Mouse (Mus musculus) MN1 (cell line): ENCODE results near the gene Gpr152.

Experiments used
- DNase-seq: peaks from one replicate; pipeline ENCODE4 v3.0.0-alpha.2; 2016; ENCODE audit warnings: low spot score

Gpr152 gene

DNA sequence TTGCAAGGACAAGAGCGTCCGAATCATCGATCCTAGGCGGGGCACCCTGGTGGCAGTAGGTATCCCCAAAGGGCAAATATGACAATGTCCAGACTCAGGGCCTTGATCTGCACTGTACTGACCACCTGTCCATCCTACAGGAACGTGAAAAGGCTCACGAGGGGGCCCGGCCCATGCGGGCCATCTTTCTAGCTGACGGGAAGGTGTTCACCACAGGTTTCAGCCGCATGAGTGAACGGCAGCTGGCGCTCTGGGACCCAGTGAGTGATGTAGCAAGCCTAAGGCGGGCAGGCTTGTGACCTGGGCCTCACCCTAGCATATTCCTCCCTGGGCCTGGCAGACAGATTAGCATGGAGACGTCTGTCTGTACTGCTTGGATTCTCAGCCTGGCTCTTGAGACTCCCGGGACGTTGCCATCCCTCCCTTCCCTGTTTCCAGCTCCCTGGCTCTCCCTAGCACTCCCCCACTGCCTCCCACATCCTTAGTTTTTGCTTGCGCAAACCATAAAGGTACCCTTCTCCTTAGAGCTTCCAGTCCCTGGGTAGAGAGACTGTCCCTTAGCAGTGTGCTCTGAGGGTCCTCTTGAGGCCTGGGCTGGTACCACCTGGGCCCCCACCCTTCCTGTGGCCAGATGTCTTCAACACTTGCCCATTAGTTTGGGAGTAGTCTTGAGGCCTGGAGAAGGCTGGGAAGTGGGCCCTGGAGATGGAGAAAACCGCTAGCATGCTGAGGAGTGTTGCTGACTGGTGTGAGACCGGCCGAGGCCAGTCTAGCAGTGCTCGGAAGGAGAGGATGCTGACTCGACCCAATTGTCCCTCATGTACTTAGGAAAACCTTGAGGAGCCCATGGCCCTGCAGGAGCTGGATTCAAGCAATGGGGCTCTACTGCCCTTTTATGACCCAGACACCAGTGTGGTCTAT, 11.2 kb downstream of the Gpr152 start:
- no peak for DNase-seq

DNA sequence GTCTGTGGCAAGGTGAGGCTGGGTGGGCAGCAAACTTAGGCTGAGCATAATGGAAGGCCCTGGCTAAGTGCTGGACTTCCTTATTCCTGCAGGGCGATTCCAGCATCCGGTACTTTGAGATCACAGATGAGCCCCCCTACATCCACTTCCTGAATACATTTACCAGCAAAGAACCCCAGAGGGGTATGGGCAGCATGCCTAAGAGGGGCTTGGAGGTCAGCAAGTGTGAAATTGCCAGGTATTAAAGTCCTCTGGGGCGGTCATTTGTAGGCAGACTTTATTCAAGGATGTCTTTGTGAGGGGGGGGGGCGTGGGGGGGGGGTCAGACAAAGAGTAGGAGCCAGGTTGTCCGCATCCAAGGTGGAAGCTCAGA, 11.9 kb downstream of the Gpr152 start:
- DNase-seq, result no peak

DNA sequence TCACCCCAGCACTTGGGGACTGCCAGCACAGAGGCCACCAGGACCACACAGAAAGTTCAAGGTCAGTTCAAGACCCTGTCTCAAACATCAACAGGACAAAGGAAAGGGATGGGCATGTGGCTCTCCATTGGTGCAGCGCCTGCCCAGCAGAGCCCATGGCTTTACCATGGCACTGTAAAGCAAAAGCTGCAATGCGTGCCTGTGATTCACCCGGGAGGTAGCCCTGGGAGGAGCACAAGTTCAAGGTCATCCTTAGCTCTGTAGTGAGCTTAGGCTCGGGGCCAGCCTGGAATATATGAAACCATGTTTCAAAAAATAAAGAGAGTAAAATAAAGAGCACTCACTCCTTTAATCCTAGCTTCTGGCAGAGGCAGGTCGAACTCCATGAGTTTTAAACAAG, 12.3 kb downstream of the Gpr152 start:
- no peak for DNase-seq

DNA sequence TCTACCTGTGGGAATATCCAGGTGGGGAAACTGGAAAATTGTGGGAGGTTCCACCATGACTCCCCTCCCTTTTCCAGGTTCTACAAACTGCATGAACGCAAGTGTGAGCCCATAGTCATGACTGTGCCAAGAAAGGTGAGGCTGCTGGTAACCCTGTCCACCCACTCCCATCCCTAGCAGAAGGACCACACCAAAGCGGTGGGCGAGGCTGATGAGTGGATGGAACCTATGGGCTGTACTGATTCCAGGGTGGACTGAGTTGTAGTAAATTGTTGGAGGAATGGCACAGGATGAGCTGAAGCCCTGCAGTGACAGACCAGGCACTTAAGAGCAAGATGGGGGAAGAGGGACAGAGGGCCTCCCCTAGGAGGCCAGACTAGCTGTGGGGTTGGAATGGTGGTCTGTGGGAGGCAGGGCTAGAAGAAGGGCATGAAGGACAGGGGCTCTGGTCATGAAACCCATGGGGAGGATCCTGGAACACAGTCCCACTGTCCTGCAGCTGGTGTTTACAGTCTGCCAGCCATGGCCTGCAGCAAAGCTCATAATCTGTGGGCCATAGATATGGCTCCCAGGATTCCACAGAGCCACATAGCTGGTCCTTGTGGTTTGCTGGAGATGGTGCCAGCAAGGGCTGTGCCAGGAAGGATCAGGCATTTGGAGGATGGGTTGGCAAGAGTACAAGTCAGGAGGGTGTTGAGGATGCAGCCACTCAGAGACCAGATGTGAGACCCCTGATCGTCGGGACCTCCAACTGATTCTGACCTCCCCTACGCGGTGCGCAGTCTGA, 13.1 kb downstream of the Gpr152 start:
- DNase-seq, result no peak

DNA sequence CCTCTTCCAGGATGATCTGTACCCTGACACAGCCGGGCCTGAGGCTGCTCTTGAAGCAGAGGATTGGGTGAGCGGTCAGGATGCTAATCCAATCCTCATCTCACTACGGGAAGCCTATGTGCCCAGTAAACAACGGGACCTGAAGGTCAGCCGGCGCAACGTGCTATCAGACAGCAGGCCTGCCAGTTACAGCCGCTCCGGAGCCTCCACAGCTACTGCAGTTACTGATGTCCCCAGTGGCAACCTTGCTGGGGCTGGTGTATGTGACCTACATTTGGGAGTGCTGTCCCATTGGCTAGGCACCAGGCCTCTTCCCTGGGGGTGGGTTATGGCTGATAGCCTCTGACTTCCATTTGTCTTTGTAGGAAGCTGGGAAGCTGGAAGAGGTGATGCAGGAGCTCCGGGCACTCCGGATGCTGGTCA, 13.7 kb downstream of the Gpr152 start, which contains the start of gene Ptprcap:
Ptprcap (plus strand) TSS at position 373 of the 423 bp plus-strand sequence.
- DNase-seq, result peak; percentile 51

DNA sequence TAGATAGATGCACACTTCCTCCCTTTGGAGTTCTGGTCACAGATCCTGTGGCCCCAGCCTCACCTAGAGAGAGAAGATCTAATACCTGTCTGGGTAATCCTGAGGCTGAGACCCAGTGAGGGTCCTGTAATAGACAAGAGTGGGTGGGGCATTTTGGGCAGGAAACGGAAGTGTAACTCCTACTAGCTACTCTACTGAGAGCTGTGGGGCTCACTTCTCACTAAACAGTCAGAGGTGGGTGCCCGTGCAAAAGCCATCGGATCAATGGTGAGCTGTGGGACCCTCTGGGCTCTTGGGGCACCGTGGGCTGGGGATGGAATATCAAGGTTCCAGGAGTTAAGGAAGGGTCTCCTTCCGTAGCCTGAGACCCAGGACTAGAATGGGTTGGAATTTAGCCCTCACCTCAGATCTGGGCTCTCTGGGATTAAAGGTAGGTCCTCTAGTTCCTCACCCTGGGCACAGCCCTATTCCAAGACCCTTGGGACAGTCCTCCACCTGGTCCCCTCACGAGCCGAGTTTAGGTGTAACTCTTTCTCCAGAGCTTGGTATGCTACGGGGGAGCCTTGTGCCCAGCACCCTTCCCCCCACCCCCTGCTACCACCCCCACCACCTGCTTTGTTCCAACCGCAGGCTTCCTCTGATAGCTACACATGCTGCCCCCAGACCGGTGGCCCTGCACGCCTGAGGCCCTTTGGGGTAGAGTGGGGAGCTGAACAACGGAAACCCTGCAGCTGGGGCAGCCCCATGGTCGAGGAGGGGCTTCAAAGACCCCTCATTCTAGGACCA, 15.0 kb downstream of the Gpr152 start:
- no peak for DNase-seq

DNA sequence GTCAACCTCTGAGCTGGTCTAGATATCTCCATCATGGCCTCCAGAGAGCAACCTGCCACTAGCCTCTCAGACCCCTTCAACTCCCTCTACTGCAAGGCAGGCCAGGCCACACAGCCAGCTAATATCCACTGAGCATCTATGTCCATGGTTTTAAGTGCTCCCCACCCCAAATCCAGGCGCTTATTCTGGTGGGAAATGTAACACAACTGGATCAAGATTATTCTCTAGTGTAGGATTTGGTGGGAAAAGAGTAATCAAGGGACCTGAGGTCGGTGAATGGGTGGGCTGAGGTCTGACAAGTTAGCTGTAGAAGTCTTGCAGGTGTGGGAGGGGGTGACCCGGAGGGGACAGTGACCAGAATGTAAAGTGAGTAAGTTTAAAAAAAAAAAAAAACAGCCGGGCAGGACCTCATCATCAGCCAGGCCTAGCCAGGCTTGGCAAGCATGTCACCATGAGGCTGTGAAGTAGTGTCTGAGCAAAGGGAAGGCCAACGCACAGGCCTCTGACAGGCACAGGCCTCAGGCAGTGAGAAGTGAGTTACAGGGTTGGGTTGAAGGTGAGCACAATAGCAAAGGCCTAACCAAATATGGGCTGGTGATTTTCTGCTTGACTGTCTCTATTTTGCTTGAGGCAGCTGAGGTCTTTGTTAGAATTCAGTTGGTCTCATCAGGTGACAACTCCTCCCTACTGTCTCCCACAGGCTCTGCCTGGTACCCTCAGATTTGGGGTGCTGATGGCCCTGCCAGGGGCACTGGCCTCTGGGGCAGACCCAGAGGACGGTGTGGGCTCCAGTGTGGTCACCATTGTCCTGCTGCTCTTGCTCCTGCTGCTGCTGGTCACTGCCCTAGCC, 15.9 kb downstream of the Gpr152 start:
- DNase-seq, result no peak

DNA sequence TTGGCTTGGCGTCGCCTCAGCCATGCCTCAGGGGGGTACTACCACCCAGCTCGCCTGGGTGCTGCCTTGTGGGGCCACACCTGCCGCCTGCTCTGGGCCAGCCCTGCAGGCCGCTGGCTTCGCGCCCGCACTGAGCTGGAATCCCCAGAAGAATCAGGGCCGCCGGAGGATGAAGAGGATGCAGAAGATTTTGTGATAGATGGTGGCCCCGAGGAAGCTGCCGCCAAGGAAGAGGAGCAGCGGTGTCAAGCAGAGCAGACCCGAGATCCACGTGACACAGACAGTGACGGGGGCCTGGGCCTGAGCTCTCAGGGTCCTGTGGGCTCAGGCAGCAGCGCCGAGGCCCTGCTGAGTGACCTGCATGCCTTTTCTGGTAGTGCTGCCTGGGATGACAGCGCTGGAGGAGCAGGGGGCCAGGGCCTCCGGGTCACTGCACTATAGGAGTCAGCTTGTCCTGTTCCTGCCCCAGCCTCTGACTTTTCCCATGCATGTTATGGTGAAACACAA, 16.5 kb downstream of the Gpr152 start:
- DNase-seq, result no peak

DNA sequence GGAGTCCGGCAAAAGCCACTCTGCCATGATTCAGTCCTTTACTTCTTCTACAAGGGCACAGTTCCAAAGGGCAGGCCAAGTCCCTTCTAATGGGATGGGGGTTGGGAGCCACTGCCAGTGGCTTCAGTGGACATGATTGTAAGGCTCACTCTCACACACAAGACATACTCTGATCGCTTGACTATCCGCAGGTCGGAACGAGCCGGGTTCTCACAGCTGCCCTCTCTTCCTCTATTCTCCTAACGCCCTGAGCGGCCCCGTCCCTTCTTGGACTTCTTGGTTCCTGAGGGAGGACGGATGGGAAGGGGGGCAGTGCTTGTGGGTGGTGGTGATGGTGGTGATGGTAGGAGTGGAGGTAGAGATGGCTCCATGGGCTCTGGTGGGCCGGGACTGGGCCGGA, 17.2 kb downstream of the Gpr152 start:
- no peak for DNase-seq

DNA sequence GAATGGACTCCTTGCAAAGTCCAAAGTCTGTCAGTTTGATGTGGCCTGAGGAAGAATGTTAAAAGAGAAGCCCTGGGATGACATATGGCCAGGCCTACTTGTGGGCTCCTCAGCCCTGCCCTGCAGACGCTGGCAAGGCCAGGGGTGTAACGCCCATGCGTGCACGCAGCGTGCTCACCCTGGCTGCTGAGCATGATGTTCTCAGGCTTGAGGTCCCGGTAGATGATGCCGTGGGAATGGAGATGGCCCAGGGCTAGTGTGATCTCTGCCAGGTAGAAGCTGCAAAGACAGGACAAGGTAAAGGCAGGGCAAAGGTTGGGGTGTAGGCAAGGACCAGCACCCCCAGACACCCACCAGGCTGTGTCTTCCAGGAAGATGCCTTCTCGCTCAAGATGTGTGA, 19.5 kb downstream of the Gpr152 start:
- DNase-seq, result no peak

DNA sequence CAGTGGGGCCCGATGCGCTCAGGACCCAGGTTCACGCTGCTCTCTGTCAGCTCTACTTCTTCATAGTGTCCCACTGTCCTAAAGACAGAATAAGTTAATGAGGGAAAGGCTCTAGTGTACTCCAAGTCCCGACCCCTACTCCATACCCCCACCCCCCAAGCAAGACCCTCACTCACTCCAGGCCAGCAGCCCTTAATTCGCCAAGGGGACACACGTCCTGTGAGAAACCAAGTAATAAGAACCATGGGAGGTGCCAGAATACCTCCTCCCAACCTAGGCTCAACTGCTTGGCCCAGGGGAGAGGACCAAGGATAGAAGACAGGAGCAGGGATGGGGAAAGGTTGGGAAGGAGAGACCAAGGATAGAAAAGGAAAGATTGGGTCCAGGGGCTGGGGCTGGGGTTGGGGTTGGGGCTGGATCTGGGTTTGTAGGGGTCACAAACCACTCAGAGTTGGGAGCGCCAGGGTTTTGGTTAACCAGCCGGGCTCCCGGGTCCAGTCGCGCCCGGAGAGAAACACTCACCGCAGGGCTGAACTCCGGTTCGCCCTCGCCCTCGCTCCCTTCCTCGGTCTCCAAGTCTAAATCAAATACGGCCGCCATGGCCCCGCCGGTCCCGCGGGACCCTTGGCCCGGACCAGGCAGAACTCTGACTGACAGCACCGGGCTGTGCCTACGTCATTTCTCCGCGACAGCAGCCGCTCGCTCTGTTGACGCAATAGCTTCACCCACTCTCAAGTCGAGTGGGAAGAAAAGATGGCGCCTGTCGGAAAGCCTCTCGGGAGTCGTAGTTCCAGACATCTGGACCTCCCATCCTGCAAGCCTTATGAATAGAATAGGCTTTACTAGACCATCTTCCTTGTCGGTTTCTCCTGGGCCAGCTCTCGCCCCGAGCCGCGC, 23.3 kb downstream of the Gpr152 start, which contains the start of gene Rps6kb2:
Rps6kb2 (minus strand) TSS at position 709 of the 897 bp plus-strand sequence.
- peak; percentile 93 for DNase-seq

DNA sequence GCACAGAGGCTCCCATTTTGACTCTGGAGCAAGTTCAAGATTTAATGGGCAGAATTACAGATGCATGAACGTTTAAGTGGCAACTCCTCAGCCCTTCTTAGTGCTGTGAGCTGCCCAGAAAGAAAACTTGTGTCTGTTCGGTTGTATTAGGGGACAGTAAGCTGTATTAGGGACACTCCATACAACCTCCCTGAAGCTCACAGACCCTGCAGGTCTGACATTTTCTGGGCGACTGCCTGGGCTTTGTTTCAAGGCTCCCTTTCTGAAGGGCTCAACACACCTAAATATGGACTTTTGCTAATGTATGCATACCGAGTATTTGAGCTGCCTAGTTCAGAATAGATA, 23.9 kb downstream of the Gpr152 start:
- no peak for DNase-seq

DNA sequence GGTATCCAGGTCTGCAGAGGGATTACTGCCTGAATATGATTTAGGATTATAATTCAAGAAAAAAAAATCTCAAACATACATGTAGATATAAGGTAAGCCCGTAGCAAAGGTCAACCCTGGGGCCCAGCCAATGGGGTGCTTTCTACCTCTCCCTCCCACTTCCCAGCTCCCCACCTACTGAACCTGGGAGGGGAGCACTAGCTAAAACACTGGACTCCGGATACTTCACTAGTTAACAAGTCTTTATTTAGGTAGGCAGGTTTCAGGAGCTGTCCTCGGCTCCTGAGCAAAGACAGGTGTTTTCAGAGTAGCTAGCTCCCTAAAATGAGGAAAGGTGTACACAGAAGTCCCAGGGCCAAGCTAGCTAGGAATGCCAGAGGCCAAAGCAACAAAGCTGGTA, 24.5 kb downstream of the Gpr152 start:
- DNase-seq, result no peak

DNA sequence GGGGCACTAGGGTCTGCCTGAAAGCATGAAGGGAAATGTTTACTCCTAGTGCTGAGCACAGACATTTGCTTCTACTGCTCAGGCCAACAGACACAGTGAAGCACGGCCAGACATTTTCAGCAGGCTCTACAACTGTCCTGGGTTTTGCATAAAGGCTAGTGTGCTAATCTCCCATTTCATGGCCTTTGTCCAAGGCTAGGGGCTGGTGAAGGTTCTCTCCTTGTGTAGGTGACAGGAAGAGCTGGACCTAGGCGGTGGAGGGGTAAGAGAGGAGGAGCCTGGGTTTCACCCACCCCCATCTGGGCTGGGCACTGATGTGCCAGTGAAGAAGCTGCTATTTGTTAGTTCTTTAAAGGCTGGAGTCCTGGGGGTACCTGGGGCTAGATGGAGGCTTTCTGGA, 25.1 kb downstream of the Gpr152 start:
- DNase-seq, result no peak

DNA sequence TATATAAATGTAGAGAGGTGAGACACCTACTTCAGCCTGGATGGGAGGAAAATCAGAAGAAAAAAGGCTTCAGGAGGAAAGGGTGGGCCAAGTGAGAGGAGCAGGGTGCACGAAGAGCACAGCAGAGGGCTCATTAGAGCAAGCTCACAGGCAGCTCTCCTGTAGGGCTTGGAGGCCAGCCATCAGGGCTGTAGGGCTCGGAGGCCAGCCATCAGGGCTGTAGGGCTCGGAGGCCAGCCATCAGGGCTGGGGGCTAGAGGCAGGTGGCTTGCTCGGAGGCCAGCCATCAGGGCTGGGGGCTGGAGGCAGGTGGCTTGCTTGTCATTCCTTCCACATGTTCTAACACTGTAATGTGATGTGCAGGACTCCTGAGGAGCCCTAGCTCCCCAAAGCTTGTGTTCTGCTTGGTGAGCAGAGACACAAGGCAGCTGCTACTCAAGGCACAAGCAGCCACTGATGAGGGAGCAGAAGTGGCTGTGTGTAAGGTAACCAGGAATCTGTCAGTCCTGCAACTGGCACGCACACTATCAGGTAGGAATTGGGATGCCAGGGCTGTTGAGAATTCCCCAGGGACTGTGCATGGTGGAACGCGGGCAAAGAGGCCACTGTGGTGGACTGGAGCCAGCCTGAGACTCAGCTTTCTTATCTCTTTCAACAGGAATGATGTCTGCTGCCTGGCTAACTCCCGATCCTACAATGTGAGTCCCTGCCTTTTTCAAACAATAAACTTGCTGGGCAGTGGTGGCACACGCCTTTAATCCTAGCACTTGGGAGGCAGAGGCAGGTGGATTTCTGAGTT, 27.3 kb downstream of the Gpr152 start:
- peak; percentile 51 for DNase-seq

DNA sequence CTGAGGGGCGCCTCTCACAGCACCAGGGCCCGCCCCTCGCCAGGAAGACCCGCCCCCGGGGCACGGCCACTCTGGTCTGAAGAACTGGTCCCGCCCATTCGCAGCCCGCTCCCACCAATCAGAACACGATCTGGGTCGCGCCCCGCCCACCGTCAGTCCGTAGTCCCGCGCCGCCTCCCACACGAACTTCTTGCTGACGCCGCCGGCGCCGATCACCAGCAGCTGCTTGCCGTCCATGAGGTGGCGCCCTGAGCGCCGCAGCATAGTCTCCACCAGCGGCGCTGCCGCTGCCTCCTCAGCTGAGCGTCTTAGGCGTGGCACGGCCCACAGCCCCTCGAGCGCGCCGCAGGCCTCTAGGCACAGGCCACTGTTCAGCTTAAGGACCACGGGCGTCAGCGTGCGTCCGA, 29.8 kb downstream of the Gpr152 start:
- DNase-seq, result peak; percentile 96

DNA sequence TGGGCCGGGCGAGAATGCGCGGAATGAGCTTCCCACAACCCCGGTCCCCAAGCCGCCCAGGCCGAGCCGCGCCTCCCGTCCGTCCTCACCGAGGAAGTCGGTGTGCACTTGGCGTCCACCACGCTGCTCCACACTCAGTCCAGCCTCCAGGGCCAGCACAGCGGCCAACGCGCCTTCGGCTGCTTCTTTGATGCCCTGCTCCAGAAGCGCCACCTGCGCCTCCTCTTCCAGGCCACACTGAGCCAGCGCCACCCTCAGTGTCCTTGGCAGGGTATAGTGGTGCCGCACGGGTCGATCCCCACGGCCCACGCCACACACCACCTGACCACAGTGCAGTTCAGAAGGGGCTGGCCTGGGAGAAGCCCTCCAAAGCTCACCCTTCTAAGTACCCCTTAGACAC, 30.2 kb downstream of the Gpr152 start:
- no peak for DNase-seq

DNA sequence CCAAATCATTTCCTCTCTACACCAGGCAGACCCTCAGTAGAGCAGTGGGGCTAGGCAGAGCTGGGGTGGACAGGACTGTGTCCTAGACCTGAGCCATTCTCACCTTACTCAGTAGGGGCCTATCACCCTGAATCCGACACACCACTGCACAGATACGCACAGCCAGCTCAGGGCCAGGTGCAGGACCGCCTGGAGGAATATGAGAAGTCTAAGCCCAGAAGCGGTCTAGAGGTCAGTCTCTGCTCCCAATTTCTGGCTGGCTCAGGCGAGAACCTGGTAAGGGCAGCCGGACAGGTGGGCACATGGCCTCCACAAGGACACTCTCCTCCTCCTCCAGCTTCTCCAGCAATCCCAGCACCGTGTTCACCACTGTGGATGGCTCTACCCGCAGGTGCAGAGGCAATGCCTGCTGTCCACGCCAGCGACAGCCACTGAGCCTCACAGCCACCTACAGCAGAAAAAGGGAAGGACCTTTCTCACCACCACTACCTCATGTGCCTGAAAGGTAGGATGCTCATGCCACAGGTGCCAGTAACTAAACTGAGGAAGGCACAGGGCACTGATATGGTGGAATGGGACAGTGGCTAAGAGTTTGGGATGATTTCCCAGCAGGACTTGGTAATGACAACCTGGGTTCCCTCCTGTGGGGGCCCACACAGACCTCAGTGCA, 31.3 kb downstream of the Gpr152 start:
- DNase-seq, result no peak
